Mouse (Mus musculus) neural tube, embryonic 13.5 days (tissue): ENCODE measurements around the gene Shh. TPM values are rescaled to one million over a fixed set of nuclear protein-coding genes. Genes with fewer than 3 reads are reported as not detected.

ENCODE experiments used
- ATAC-seq: fragments of 200-750 bp; cut with Nextera tagmentation; 2 replicates; pipeline ENCODE4 v1.8.0; 2017; ENCODE audit warnings: low read depth, mild to moderate bottlenecking, moderate TSS enrichment, moderate library complexity
- H3K27ac ChIP-seq: fragments of 300-500 bp; sonication (generic); replicated peaks from 2 replicates; pipeline ENCODE4 v1.5.1; 2015; ENCODE audit warnings: moderate library complexity, mild to moderate bottlenecking, inconsistent platforms
- H3K27me3 ChIP-seq: fragments of 300-500 bp; sonication (generic); 2 replicates; pipeline ENCODE4 v1.6.1; 2015; ENCODE audit warnings: mild to moderate bottlenecking, inconsistent platforms
- H3K36me3 ChIP-seq: fragments of 300-500 bp; sonication (generic); 2 replicates; pipeline ENCODE4 v1.6.1; 2015; ENCODE audit warnings: mild to moderate bottlenecking, inconsistent platforms
- H3K4me1 ChIP-seq: fragments of 300-500 bp; sonication (generic); replicated peaks from 2 replicates; pipeline ENCODE4 v1.6.1; 2015; ENCODE audit warnings: inconsistent platforms
- H3K4me2 ChIP-seq: fragments of 300-500 bp; sonication (generic); 2 replicates; pipeline ENCODE4 v1.6.1; 2015; ENCODE audit warnings: inconsistent platforms, mild to moderate bottlenecking, moderate library complexity
- H3K4me3 ChIP-seq: fragments of 300-500 bp; sonication (generic); 2 replicates; pipeline ENCODE4 v1.5.1; 2015; ENCODE audit warnings: mild to moderate bottlenecking, inconsistent platforms
- H3K9ac ChIP-seq: fragments of 300-500 bp; sonication (generic); 2 replicates; pipeline ENCODE4 v1.6.1; 2015; ENCODE audit warnings: moderate library complexity, mild to moderate bottlenecking, inconsistent platforms
- H3K9me3 ChIP-seq: fragments of 300-500 bp; sonication (generic); 2 replicates; pipeline ENCODE4 v1.6.1; 2016; ENCODE audit warnings: inconsistent platforms
- WGBS: fragments of 180-500 bp; shearing (Covaris S2); methylation state at CpG from one replicate; pipeline ENCODE4 v1.1.7; 2015; 5-methylcytosine and 5-hydroxymethylcytosine counted together
- polyA plus RNA-seq: library from polyadenylated mRNA; unstranded; fragments of >200 nt; fragmentation: Nextera tagmentation; extraction: Ambion mirVana; gene quantifications from 2 replicates; pipeline ENCODE4 v1.2.1, GENCODE M21; 2015

Gene Shh
- polyA plus RNA-seq, 1 experiment from 2014 or later, result 1.9 TPM

DNA sequence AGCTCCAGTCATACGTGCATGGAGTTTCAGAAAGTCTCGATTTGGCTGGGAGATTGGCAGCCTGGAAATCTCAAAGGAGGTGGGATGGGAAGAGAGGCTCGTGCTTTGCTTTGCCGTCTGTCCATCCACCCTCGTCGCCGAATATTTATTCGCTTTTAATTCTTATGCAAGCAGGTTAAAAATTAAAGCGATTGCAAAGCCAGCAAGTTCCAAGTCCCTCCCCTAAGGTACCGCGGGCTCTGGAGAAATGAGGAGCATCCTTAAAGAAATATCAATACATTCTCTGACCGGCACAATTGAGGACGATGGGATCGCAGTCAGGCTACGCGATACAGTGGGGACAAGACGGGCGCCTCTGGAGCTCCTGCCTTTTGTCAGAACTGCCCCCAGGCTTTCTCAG is 1.5 kb downstream of the Shh start:
- Histone ChIP-seq H3K4me3 (peak overlapping the region; percentile 51), H3K36me3 (no peaks in the 10 kb centered on the region), H3K4me2 (peak overlapping the region; percentile 82), H3K4me1 (peaks cover 48% of the 10 kb centered on the region), H3K9ac (peak overlapping the region; percentile 68), H3K9me3 (no peaks in the 10 kb centered on the region), H3K27ac (no peak overlapping the region), H3K27me3 (peaks cover 100% of the 10 kb centered on the region)
- ATAC-seq, result no peak
- 0% methylated on average over 18 of the region's 18 CpGs for WGBS

DNA sequence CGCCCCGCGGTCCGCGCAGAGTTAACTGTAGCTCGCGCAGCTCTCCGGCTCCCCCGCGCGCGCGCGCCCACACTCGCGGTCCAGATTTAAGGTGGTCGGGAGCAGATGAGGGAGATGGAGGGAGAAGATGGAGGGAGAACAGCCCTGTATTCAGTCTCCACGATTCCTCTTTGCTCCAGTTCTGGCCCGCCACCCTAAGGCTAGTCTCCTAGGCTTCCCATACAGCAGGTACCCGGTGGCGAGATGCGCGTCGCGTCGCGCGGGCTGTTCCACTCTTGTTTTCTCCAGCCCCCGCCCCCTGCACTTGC is 2.0 kb downstream of the Shh start:
- peak overlapping the region; percentile 51 for H3K4me3 ChIP-seq
- under 1% methylated on average over 29 of the region's 29 CpGs for WGBS
- H3K9me3 ChIP-seq, result no peaks in the 10 kb centered on the region
- H3K27ac ChIP-seq, result 0 out of 2 replicates have a peak overlapping the region, but pooled peaks have one; percentile 33
- H3K4me2 ChIP-seq, result peak overlapping the region; percentile 82
- peak; percentile 68 for ATAC-seq
- no peaks in the 10 kb centered on the region for H3K36me3 ChIP-seq
- peaks cover 53% of the 10 kb centered on the region for H3K4me1 ChIP-seq
- peak overlapping the region; percentile 68 for H3K9ac ChIP-seq
- H3K27me3 ChIP-seq, result peaks cover 100% of the 10 kb centered on the region

DNA sequence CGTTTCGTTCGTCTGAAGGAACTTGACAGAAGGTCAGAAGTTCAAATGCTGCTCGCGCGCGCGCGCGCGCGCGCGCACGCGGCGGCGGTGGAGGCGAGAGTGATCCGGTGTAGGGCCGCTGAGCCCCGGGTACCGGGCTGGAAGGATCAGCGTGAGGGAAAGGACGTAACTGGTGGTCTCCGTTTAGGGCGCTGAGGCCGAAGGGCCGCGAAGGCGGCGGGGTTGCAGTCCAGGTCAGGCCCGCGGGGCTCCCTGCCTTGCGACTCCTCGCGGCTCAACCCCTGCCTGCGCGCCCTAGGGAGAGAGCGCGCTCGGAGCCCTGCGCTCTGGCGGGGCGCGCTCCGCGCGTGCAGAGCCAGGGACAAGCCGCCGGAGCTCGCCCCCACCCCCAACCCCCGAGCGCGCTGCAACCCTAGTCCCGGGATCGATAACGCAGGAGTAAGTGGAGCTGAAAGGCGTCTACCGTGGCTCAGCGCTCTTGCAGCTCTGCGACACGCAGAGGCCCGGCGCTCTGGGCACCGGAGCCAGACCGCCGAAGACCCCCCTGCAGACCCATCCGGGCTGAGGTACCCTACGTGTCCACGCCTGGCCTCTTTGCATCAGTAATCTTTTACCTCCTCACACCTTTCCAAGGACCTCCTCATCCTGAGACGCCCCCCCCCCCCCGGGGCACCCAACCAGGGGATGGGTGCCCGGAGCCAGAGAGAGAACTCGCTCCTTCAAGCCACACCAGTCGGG is 2.5 kb downstream of the Shh start:
- Histone ChIP-seq H3K9ac (peak overlapping the region; percentile 68), H3K36me3 (no peaks in the 10 kb centered on the region), H3K4me2 (peak overlapping the region; percentile 82), H3K27ac (0 out of 2 replicates have a peak overlapping the region, but pooled peaks have one; percentile 33), H3K9me3 (no peaks in the 10 kb centered on the region), H3K4me1 (peaks cover 58% of the 10 kb centered on the region), H3K4me3 (peak overlapping the region; percentile 51), H3K27me3 (peaks cover 100% of the 10 kb centered on the region)
- ATAC-seq, result peak; percentile 47
- under 1% methylated on average over 76 of the region's 76 CpGs for WGBS

DNA sequence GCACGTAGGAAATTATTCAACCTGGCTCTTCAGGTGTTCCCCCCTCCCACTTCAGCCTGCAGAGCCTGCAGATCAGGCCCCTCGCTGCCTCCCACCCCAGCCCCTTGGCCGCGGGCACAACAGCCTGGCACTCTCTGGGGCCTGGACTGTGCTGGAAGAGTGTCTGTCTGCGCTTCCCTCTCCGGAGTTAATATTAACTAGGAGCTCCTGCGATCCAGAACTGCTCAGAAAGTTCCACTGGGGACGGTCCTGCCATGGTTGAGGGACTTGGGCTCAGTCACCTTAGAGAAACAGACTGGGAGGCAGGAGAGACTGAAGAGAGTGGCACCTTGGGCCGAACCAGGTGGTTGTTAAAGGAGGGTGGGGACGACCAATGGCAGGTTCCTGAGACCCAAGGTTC is 3.4 kb downstream of the Shh start:
- Histone ChIP-seq H3K9ac (no peak overlapping the region), H3K9me3 (no peaks in the 10 kb centered on the region), H3K27ac (no peak overlapping the region), H3K4me2 (peak overlapping the region; percentile 82), H3K4me3 (peak overlapping the region; percentile 51), H3K27me3 (peaks cover 100% of the 10 kb centered on the region), H3K36me3 (no peaks in the 10 kb centered on the region), H3K4me1 (peaks cover 67% of the 10 kb centered on the region)
- ATAC-seq, result no peak
- WGBS, result 1% methylated on average over 10 of the region's 10 CpGs

DNA sequence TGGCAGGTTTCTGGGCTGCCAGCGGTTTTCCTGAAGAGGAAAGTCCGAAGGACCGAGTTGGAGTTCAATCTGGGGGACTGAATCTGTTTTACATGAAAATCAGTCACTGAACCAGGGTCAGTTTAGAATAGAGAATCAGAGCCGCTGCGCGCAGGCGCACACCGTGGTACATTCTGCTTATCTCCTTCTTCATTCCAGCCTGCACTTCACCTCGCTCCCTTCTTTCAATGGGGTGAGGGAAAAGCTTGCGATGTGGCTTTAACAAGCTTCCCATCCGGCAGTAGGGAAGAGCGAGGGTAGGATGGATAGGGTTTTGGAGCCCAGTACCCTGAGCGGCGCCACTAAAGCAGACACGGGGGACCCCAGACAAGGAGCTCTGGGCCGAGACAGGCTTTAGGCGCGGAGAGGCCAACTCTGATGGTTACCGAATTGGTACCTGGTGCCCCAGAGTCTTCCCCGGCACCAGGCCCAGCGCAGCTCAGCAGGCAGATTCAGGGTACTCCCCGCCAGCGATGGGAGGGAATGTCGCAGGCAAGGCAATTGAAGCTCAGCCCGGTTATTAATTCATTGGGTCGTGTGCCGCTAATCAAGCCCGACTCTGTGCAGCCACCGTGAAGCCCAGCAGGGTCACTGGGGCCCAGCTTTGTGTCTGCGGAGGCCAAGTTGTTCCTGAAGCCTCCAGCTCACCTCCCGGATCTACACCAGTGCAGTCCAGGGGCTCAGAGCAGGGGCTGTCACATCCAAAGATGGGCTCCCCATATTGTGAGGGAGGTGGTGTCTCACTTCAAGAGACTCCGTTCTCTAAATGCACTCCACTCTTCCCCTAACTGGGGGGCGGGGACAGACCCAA is 4.1 kb downstream of the Shh start:
- peaks cover 74% of the 10 kb centered on the region for H3K4me1 ChIP-seq
- H3K36me3 ChIP-seq, result no peaks in the 10 kb centered on the region
- H3K4me3 ChIP-seq, result peak overlapping the region; percentile 51
- H3K9ac ChIP-seq, result peak overlapping the region; percentile 22; the same call in 1 of the 2 replicates
- H3K4me2 ChIP-seq, result peak overlapping the region; percentile 82
- WGBS, result under 1% methylated on average over 33 of the region's 33 CpGs
- peaks cover 100% of the 10 kb centered on the region for H3K27me3 ChIP-seq
- no peak overlapping the region for H3K27ac ChIP-seq
- no peaks in the 10 kb centered on the region for H3K9me3 ChIP-seq
- ATAC-seq, result no peak

DNA sequence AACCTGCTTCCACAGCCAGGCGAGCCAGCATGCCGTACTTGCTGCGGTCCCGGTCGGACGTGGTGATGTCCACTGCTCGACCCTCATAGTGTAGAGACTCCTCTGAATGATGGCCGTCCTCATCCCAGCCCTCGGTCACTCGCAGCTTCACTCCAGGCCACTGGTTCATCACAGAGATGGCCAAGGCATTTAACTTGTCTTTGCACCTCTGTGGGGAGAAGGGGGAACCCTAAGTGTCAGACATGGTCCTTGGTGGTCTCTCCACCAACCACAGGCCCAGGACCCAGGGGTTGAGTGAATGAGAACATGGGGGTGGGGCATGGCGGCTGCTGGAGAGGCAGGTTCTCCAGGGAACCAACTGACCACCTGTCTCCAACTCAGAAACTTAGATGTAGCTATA is 5.7 kb downstream of the Shh start:
- Histone ChIP-seq H3K4me1 (peaks cover 73% of the 10 kb centered on the region), H3K9ac (no peak overlapping the region), H3K36me3 (no peaks in the 10 kb centered on the region), H3K4me3 (no peak overlapping the region), H3K4me2 (no peak overlapping the region), H3K27ac (no peak overlapping the region), H3K9me3 (no peaks in the 10 kb centered on the region), H3K27me3 (peaks cover 99% of the 10 kb centered on the region)
- 12% methylated on average over 11 of the region's 11 CpGs for WGBS
- no peak for ATAC-seq

DNA sequence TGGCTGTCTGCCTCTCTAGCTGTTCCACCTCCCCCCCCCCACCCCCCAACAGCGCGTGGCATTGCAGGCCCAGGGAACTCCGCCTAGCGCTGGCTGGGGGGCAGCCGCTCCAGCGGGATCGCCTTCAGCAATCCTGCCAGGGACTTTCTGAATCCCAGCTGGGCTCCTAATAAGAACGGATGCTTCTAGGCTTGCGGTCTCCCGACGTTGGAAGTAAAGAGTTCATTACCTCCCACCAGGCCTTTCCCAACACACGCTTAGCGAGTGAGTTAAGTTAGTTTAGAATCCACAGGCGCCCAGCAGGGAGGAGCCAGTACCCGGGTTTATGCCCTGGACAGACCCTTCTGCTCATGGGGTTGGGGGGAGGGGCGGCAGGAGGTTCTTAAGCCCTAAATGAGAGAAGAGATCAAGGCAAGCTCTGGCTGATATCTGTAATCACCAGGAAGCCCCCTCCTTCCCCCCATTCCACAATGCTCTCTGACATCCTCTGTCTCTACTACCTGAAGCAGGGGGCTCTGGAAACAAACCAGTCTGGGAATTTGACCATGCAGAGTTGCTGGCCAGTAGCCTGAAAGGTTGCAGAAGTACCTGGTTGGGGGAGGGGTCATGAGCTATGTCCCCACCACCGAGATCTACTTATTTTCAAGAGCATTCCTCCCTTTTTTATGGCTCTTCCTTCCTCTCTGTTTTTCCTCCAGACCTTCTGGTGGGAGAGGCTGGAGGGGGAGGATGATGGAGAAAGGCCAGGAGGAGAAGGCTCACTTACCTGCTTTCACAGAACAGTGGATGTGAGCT is 6.3 kb downstream of the Shh start:
- Histone ChIP-seq H3K9ac (no peak overlapping the region), H3K9me3 (no peaks in the 10 kb centered on the region), H3K4me3 (no peak overlapping the region), H3K4me1 (peaks cover 67% of the 10 kb centered on the region), H3K4me2 (peak overlapping the region; percentile 21; the same call in 1 of the 2 replicates), H3K27ac (no peak overlapping the region), H3K27me3 (peaks cover 99% of the 10 kb centered on the region), H3K36me3 (no peaks in the 10 kb centered on the region)
- no peak for ATAC-seq
- WGBS, result 3% methylated on average over 17 of the region's 17 CpGs

DNA sequence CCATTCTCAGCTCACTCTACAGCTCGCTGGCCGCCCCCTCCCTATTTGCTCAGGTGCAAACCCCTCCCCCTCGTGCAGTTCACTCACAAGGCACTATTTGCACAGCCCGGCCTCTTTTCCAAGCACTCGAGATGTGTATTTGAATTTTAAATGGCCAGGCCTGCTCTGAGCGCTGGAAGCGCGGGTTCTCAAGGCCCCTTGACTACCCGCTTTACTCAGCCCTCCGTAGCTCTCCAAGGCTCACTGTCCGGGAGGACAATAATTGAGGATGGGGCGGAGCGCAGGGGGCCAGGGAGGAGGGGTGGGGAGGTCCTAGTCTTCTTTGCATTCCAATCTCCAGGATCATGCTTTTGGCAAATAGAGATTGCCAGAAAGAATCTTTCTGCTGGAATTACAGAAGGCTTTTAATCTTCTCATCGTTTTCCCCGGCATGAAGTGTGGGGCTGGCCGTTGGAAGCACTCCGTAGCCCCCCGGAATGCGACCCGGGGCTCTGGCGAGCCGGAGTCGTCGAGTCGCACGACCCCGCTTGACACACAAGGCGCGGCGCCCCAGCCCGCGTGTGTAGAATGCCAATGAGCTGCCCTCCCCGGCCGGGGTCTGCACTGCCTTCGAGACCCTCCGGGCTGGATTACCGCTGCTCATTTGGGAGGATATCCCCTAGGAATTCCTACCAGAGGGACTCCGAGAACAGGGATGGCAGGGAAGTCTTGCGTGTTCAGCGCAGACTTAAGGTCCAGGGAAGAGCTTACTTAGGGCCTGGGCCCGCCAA is 7.4 kb downstream of the Shh start:
- 0 out of 2 replicates have a peak, but pooled peaks have one; percentile 15 for ATAC-seq
- Histone ChIP-seq H3K9ac (no peak overlapping the region), H3K27me3 (peaks cover 98% of the 10 kb centered on the region), H3K4me1 (peaks cover 56% of the 10 kb centered on the region), H3K4me3 (peak overlapping the region; percentile 10; the same call in 1 of the 2 replicates), H3K4me2 (peak overlapping the region; percentile 67), H3K9me3 (no peaks in the 10 kb centered on the region), H3K27ac (no peak overlapping the region), H3K36me3 (no peaks in the 10 kb centered on the region)
- 2% methylated on average over 41 of the region's 41 CpGs for WGBS

DNA sequence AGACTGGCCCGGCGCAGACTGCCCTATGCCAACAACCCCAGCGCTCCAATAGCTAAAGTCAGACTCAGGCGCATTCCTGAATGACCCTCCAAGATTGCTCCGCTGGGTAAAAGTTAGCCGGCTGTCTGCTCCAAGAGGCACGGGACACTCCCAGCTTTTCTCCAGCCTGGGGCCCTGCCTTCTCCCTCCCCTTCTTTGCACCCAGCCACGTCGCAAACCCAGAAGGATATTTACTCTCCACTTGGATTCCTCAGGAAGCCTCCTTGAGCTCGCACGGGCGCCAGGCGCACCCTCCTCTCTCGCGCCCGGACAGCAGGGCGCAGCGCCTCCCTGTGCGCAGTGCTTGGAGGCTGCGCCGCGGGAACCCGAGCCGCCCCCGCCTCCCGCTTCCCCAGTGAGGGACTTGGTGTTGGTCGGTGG is 8.2 kb downstream of the Shh start:
- peak overlapping the region; percentile 67 for H3K4me2 ChIP-seq
- ATAC-seq, result 0 out of 2 replicates have a peak, but pooled peaks have one; percentile 10
- no peak overlapping the region for H3K9ac ChIP-seq
- 1% methylated on average over 27 of the region's 27 CpGs for WGBS
- H3K27ac ChIP-seq, result no peak overlapping the region
- H3K9me3 ChIP-seq, result no peaks in the 10 kb centered on the region
- H3K36me3 ChIP-seq, result no peaks in the 10 kb centered on the region
- peaks cover 48% of the 10 kb centered on the region for H3K4me1 ChIP-seq
- H3K4me3 ChIP-seq, result peak overlapping the region; percentile 40
- H3K27me3 ChIP-seq, result peaks cover 94% of the 10 kb centered on the region

DNA sequence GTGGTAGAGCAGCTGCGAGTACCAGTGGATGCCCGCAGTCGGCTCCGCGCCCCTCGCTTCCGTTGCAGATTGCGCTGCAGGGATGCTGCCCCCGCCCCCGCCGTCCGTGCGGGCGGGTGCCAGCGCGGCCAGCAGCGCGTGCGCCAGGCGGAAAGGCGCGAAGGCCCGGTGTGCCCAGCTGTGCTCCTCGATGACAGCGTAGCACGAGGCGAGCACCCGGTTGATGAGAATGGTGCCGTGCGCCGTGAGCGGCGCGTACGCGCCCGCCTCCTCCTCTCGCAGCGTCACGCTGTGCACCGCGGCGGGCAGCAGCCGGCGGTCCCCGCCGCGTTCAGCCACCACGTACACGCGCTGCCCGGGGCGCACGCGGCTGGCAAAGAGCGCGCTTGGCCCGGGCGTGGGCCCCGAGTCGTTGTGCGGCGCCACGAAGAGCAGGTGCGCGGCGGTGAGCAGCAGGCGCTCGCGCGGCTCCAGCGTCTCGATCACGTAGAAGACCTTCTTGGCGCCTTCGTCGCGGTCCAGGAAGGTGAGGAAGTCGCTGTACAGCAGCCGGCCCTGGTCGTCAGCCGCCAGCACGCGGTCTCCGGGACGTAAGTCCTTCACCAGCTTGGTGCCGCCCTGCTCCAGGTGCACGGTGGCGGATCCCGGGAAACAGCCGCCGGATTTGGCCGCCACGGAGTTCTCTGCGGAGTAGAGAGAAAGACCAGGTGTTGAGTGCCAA is 9.0 kb downstream of the Shh start:
- peaks cover 42% of the 10 kb centered on the region for H3K4me1 ChIP-seq
- peak; percentile 32 for ATAC-seq
- under 1% methylated on average over 92 of the region's 95 CpGs for WGBS
- H3K9me3 ChIP-seq, result no peaks in the 10 kb centered on the region
- no peak overlapping the region for H3K27ac ChIP-seq
- no peaks in the 10 kb centered on the region for H3K36me3 ChIP-seq
- H3K27me3 ChIP-seq, result peaks cover 87% of the 10 kb centered on the region
- peak overlapping the region; percentile 67 for H3K4me2 ChIP-seq
- peak overlapping the region; percentile 52; the same call in 1 of the 2 replicates for H3K9ac ChIP-seq
- peak overlapping the region; percentile 40 for H3K4me3 ChIP-seq

DNA sequence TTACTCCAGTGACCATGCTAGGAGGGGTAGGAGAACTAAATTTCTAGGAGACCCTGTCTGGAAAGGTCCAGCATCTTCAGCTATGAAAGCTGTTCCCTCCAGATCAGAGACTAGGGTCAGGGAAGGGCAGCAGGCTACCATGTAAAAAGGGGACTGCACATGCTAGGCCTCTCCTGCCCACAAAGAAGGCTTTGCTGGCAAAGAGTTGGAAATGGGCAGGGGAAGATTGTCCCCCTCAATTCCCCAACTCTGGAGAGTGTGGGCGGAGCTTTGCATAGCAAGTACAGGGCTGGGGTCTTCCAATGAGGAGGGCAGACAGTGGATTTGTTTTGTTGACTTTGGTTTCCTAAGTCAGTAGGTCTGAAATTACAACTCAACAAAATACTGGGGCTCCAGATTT is 10.7 kb downstream of the Shh start:
- H3K9me3 ChIP-seq, result no peaks in the 10 kb centered on the region
- no peaks in the 10 kb centered on the region for H3K36me3 ChIP-seq
- WGBS, result 61% methylated on average over 1 of the region's 1 CpGs
- peaks cover 75% of the 10 kb centered on the region for H3K27me3 ChIP-seq
- H3K4me1 ChIP-seq, result peaks cover 34% of the 10 kb centered on the region
- ATAC-seq, result no peak
- H3K4me3 ChIP-seq, result no peak overlapping the region
- no peak overlapping the region for H3K27ac ChIP-seq
- no peak overlapping the region for H3K4me2 ChIP-seq
- no peak overlapping the region for H3K9ac ChIP-seq
